In genomic region chr9:30003612-30004011, GRCm38 (mm10) we compare ENCODE assay signal across 8 mouse cellular contexts. TPM values are rescaled to one million over a fixed set of nuclear protein-coding genes. Genes with fewer than 3 reads are reported as not detected.
DNase-seq lines count a peak whose midpoint lies in the region; ATAC-seq lines count a peak whose summit lies in the region.

No protein-coding gene starts in this region.

- ATAC-seq in forebrain, embryonic 16.5 days: no peak
- no peak for ATAC-seq in forebrain, embryonic 14.5 days
- ATAC-seq in CD4-positive, CD25-positive, alpha-beta regulatory T cell, adult 4 months: no peak

- H3K9me3 ChIP-seq in forebrain, embryonic 10.5 days: no peaks in the 10 kb centered on the region
- no peaks in the 10 kb centered on the region for H3K9me3 ChIP-seq in forebrain, embryonic 16.5 days (ENCODE audit: control insufficient read depth, low read length)
- no peaks in the 10 kb centered on the region for H3K9me3 ChIP-seq in forebrain, embryonic 14.5 days (replicated peaks; ENCODE audit: control insufficient read depth, low read length)

- intact Hi-C loops in left cerebral cortex, postnatal 10 days (cut with DNase I): loop anchor here (5.0 kb wide), 1 partner anchor 259 kb away; no protein-coding TSS in a partner anchor

- no peak overlapping the region for H3K4me3 ChIP-seq in forebrain, embryonic 10.5 days
- H3K4me3 ChIP-seq in forebrain, embryonic 16.5 days (replicated peaks; ENCODE audit: low read length): no peak overlapping the region
- H3K4me3 ChIP-seq in forebrain, embryonic 14.5 days (ENCODE audit: low read depth, low read length): no peak overlapping the region

- no peak overlapping the region for H3K4me2 ChIP-seq in forebrain, embryonic 16.5 days (ENCODE audit: low read length)
- no peak overlapping the region for H3K4me2 ChIP-seq in forebrain, embryonic 14.5 days (ENCODE audit: low read length)

- H3K36me3 ChIP-seq in forebrain, embryonic 10.5 days (replicated peaks): no peaks in the 10 kb centered on the region
- no peaks in the 10 kb centered on the region for H3K36me3 ChIP-seq in forebrain, embryonic 16.5 days (ENCODE audit: control insufficient read depth, insufficient read depth)
- H3K36me3 ChIP-seq in forebrain, embryonic 14.5 days (ENCODE audit: control insufficient read depth, insufficient read depth, low read length): no peaks in the 10 kb centered on the region

- peak; percentile 72 for DNase-seq in forebrain, embryonic 10.5 days (ENCODE audit: extremely low spot score, low spot score)
- DNase-seq in adrenal gland, postnatal 4 days (ENCODE audit: low spot score in 2 of 2): peak; percentile 27 to 41
- peak; percentile 76 for DNase-seq in forebrain, embryonic 14.5 days (ENCODE audit: low spot score)
- DNase-seq in kidney, adult 18-20 months: peak; percentile 76
- peak; percentile 38 to 59 for DNase-seq in left cerebral cortex, postnatal 10 days (ENCODE audit: extremely low spot score in 1 of 2, low spot score in 2 of 2)
- peak; percentile 52 for DNase-seq in ovary, postnatal 10 days (ENCODE audit: low spot score)

- H3K27me3 ChIP-seq in forebrain, embryonic 10.5 days (ENCODE audit: poor library complexity, severe bottlenecking): no peaks in the 10 kb centered on the region
- no peaks in the 10 kb centered on the region for H3K27me3 ChIP-seq in forebrain, embryonic 16.5 days (replicated peaks; ENCODE audit: control insufficient read depth, insufficient read depth, low read length)
- H3K27me3 ChIP-seq in forebrain, embryonic 14.5 days (replicated peaks; ENCODE audit: control insufficient read depth, insufficient read depth, low read length): no peaks in the 10 kb centered on the region

- H3K4me1 ChIP-seq in forebrain, embryonic 10.5 days: no peaks in the 10 kb centered on the region
- no peaks in the 10 kb centered on the region for H3K4me1 ChIP-seq in forebrain, embryonic 16.5 days (replicated peaks; ENCODE audit: control insufficient read depth, insufficient read depth, low read length)
- no peaks in the 10 kb centered on the region for H3K4me1 ChIP-seq in forebrain, embryonic 14.5 days (ENCODE audit: control insufficient read depth, insufficient read depth, low read length)

- 19% methylated on average over 3 of the region's 3 CpGs for WGBS in forebrain, embryonic 10.5 days
- WGBS in forebrain, embryonic 16.5 days: 26% methylated on average over 3 of the region's 3 CpGs
- WGBS in forebrain, embryonic 14.5 days: 20% methylated on average over 3 of the region's 3 CpGs

- no peak overlapping the region for H3K27ac ChIP-seq in forebrain, embryonic 10.5 days
- H3K27ac ChIP-seq in forebrain, embryonic 16.5 days (ENCODE audit: low read length): no peak overlapping the region
- no peak overlapping the region for H3K27ac ChIP-seq in forebrain, embryonic 14.5 days (ENCODE audit: low read depth, low read length)

- no peak overlapping the region for H3K9ac ChIP-seq in forebrain, embryonic 16.5 days (replicated peaks; ENCODE audit: low read depth, low read length)
- no peak overlapping the region for H3K9ac ChIP-seq in forebrain, embryonic 14.5 days (ENCODE audit: low read length)

RNA-seq across cellular contexts. Expression of gene Ntm, which starts 40.7 kb away (rescaled TPM):
- polyA plus RNA-seq in forebrain, embryonic 10.5 days (2016; fragmentation: Nextera tagmentation; extraction: Ambion mirVana): 5.6 and 6.5 TPM in 2 replicates
- polyA plus RNA-seq in forebrain, embryonic 16.5 days (2015; fragmentation: Nextera tagmentation; extraction: Ambion mirVana): 99.3 and 134 TPM in 2 replicates
- total RNA-seq in adrenal gland, postnatal 4 days (2021): 1 to 10 TPM; 5.4 to 6.2 TPM
- polyA plus RNA-seq in forebrain, embryonic 14.5 days (2014; fragmentation: Nextera tagmentation; extraction: Ambion mirVana): 72.9 and 99.0 TPM in 2 replicates
- 100 to 1,000 TPM; 379 to 391 TPM for total RNA-seq in left cerebral cortex, postnatal 10 days (2021)
- not detected for polyA plus RNA-seq in CD4-positive, CD25-positive, alpha-beta regulatory T cell, adult 4 months (2017; shearing (Covaris generic))
